Mouse (Mus musculus) embryonic facial prominence, embryonic 11.5 days (tissue): ENCODE measurements around the gene Rhox8. TPM values are rescaled to one million over a fixed set of nuclear protein-coding genes. Genes with fewer than 3 reads are reported as not detected.
"Not testable (repeated sequence)": the region's sequence is repeated elsewhere in the genome, so short reads cannot be mapped to it uniquely, and the experiment has no call there.

ENCODE experiments used
- ATAC-seq: fragments of 200-750 bp; cut with Nextera tagmentation; replicated peaks from 2 replicates; pipeline ENCODE4 v1.8.0; 2017; ENCODE audit warnings: low read depth; ENCODE audit not compliant: insufficient number of reproducible peaks, low FRiP score, low TSS enrichment
- DNase-seq: peaks from one replicate; pipeline ENCODE4 v3.0.0-alpha.2; 2015; ENCODE audit warnings: low spot score
- H3K27ac ChIP-seq: fragments of 300-500 bp; sonication (generic); replicated peaks from 2 replicates; pipeline ENCODE4 v1.5.1; 2014; ENCODE audit warnings: mild to moderate bottlenecking, low read depth, low read length, control low read depth
- H3K27me3 ChIP-seq: fragments of 300-500 bp; sonication (generic); 2 replicates; pipeline ENCODE4 v1.6.1; 2014; ENCODE audit warnings: mild to moderate bottlenecking, low read length, moderate library complexity, mixed read lengths; ENCODE audit not compliant: control insufficient read depth, insufficient read depth
- H3K36me3 ChIP-seq: fragments of 300-500 bp; sonication (generic); replicated peaks from 2 replicates; pipeline ENCODE4 v1.6.1; 2014; ENCODE audit warnings: low read depth, mild to moderate bottlenecking, low read length, moderate library complexity, mixed read lengths; ENCODE audit not compliant: control insufficient read depth, insufficient read depth
- H3K4me1 ChIP-seq: fragments of 300-500 bp; sonication (generic); 2 replicates; pipeline ENCODE4 v1.6.1; 2014; ENCODE audit warnings: low read length, mixed read lengths; ENCODE audit not compliant: control insufficient read depth, insufficient read depth
- H3K4me2 ChIP-seq: fragments of 300-500 bp; sonication (generic); 2 replicates; pipeline ENCODE4 v1.6.1; 2014; ENCODE audit warnings: low read depth, mild to moderate bottlenecking, control low read depth, low read length, moderate library complexity
- H3K4me3 ChIP-seq: fragments of 300-500 bp; sonication (generic); 2 replicates; pipeline ENCODE4 v1.5.1; 2014; ENCODE audit warnings: low read depth, low read length, control low read depth
- H3K9ac ChIP-seq: fragments of 300-500 bp; sonication (generic); replicated peaks from 2 replicates; pipeline ENCODE4 v1.6.1; 2014; ENCODE audit warnings: mild to moderate bottlenecking, control low read depth, low read length
- H3K9me3 ChIP-seq: fragments of 300-500 bp; sonication (generic); replicated peaks from 2 replicates; pipeline ENCODE4 v1.6.1; 2016; ENCODE audit warnings: mild to moderate bottlenecking, low read length, inconsistent platforms, mixed read lengths; ENCODE audit not compliant: control insufficient read depth
- WGBS: fragments of 180-500 bp; shearing (Covaris S2); extraction: QIAGEN DNeasy Blood & Tissue Kit; methylation state at CpG from one replicate; pipeline ENCODE4 v1.1.7; 2014; 5-methylcytosine and 5-hydroxymethylcytosine counted together
- polyA plus RNA-seq: library from polyadenylated mRNA; unstranded; fragments of >200 nt; fragmentation: Nextera tagmentation; extraction: Ambion mirVana; gene quantifications from 2 replicates; pipeline ENCODE4 v1.2.1, GENCODE M21; 2014

Rhox8 gene
- polyA plus RNA-seq, 1 experiment from 2014 or later = not detected

GRCm38 (mm10) chrX:37826610-37827009, 52.1 kb downstream of the Rhox8 start, which contains the start of gene Rhox6:
TSS of gene Rhox6 (plus strand) at chrX:37826910.
- ATAC-seq, H3K36me3 ChIP-seq: not testable (repeated sequence)

More at GRCm38 (mm10) chrX:37826610-37827009, 52.1 kb downstream of the Rhox8 start, which contains the start of gene Rhox6:
- not testable (repeated sequence) for H3K4me1 ChIP-seq, H3K27me3 ChIP-seq, H3K4me2 ChIP-seq, H3K27ac ChIP-seq, DNase-seq, H3K4me3 ChIP-seq, H3K9me3 ChIP-seq, H3K9ac ChIP-seq
- WGBS = 88% methylated on average over 4 of the region's 12 CpGs

Other genes starting within 250 kb of the Rhox8 start
- gene Rhox2g, start 235.5 kb downstream of the Rhox8 start, polyA plus RNA-seq = not detected in 2 replicates
- gene Rhox4g, start 227.6 kb downstream of the Rhox8 start, polyA plus RNA-seq = not detected in 2 replicates
- gene Rhox3h, start 210.2 kb downstream of the Rhox8 start, polyA plus RNA-seq = not detected in 2 replicates
- not detected in 2 replicates for gene Rhox2h, start 205.7 kb downstream of the Rhox8 start, polyA plus RNA-seq
- gene Rhox5, start 74.1 kb downstream of the Rhox8 start, polyA plus RNA-seq = 1.8 and 2.1 TPM in 2 replicates
- gene Rhox6, start 52.0 kb downstream of the Rhox8 start, polyA plus RNA-seq = not detected in 2 replicates
- gene Rhox7a, start 47.3 kb downstream of the Rhox8 start, polyA plus RNA-seq = not detected in 2 replicates
- gene Rhox7b, start 18.3 kb upstream of the Rhox8 start, polyA plus RNA-seq = not detected in 2 replicates
- not detected in 2 replicates for gene Rhox9, start 22.8 kb upstream of the Rhox8 start, polyA plus RNA-seq
- not detected in 2 replicates for gene Btg1-ps1, start 139.9 kb upstream of the Rhox8 start, polyA plus RNA-seq
- gene Btg1-ps2, start 164.2 kb upstream of the Rhox8 start, polyA plus RNA-seq = not detected in 2 replicates
- gene Rhox10, start 187.5 kb upstream of the Rhox8 start, polyA plus RNA-seq = not detected in 2 replicates
- not detected in 2 replicates for gene Rhox11, start 206.2 kb upstream of the Rhox8 start, polyA plus RNA-seq
- gene Rhox12, start 232.0 kb upstream of the Rhox8 start, polyA plus RNA-seq = not detected in 2 replicates
- gene Rhox13, start 242.3 kb upstream of the Rhox8 start, polyA plus RNA-seq = not detected in 2 replicates